Mouse (Mus musculus) B cell, adult 2 months (primary cell): Measurements from ENCODE around the gene Zbtb37.
"Not testable (repeated sequence)": the region's sequence is repeated elsewhere in the genome, so short reads cannot be mapped to it uniquely, and the experiment has no call there.

Experiments used
- DNase-seq, 2 experiments: peaks; one replicate each; pipeline ENCODE4 v3.0.0; 2022

Zbtb37 gene

GRCm38 (mm10) chr1:161032345-161032744, 2.3 kb downstream of the Zbtb37 start:
- DNase-seq = no peak

- DNase-seq = no peak
These were observed 2.8 kb downstream of the Zbtb37 start for GRCm38 (mm10) chr1:161031881-161032280.

- DNase-seq = no peak
These were observed 4.6 kb downstream of the Zbtb37 start for GRCm38 (mm10) chr1:161030058-161030457.

- not testable (repeated sequence) for DNase-seq
These were observed 6.2 kb downstream of the Zbtb37 start for GRCm38 (mm10) chr1:161028427-161028826.

GRCm38 (mm10) chr1:161027196-161027595, 7.5 kb downstream of the Zbtb37 start:
- DNase-seq = no peak

GRCm38 (mm10) chr1:161025410-161026210, 9.0 kb downstream of the Zbtb37 start:
- no peak for DNase-seq

GRCm38 (mm10) chr1:161020051-161020450, 14.6 kb downstream of the Zbtb37 start:
- DNase-seq = no peak

GRCm38 (mm10) chr1:161016378-161016777, 18.3 kb downstream of the Zbtb37 start:
- DNase-seq = no peak

- no peak for DNase-seq
These were observed 24.2 kb downstream of the Zbtb37 start for GRCm38 (mm10) chr1:161010436-161010835.

GRCm38 (mm10) chr1:161008038-161008437, 26.6 kb downstream of the Zbtb37 start:
- no peak for DNase-seq

- DNase-seq = no peak
These were observed 28.2 kb downstream of the Zbtb37 start for GRCm38 (mm10) chr1:161006471-161006870.

GRCm38 (mm10) chr1:161005526-161005925, 29.1 kb downstream of the Zbtb37 start:
- DNase-seq = no peak

- no peak for DNase-seq
These were observed 29.7 kb downstream of the Zbtb37 start for GRCm38 (mm10) chr1:161004942-161005341.

GRCm38 (mm10) chr1:160993851-160994250, 40.8 kb downstream of the Zbtb37 start:
- no peak for DNase-seq

GRCm38 (mm10) chr1:160989395-160989794, 45.3 kb downstream of the Zbtb37 start:
- DNase-seq = no peak

GRCm38 (mm10) chr1:160986881-160987635, 47.6 kb downstream of the Zbtb37 start:
- DNase-seq = no peak

GRCm38 (mm10) chr1:160985477-160985876, 49.2 kb downstream of the Zbtb37 start:
- no peak for DNase-seq

- not testable (repeated sequence) for DNase-seq
These were observed 49.9 kb downstream of the Zbtb37 start for GRCm38 (mm10) chr1:160984731-160985130.

- DNase-seq = no peak
These were observed 51.8 kb downstream of the Zbtb37 start for GRCm38 (mm10) chr1:160982887-160983286.

- DNase-seq = no peak
These were observed 53.3 kb downstream of the Zbtb37 start for GRCm38 (mm10) chr1:160981337-160981736.

GRCm38 (mm10) chr1:160980537-160981234, 54.0 kb downstream of the Zbtb37 start:
- DNase-seq = no peak

- DNase-seq = no peak
These were observed 54.6 kb downstream of the Zbtb37 start for GRCm38 (mm10) chr1:160980021-160980420.

GRCm38 (mm10) chr1:160978071-160978735, 56.4 kb downstream of the Zbtb37 start, which contains the start of gene Serpinc1:
Gene Serpinc1, plus strand, starts transcription at chr1:160978585.
- DNase-seq = no peak
